ENCODE assay signal across 19 mouse cellular contexts in genomic region chr6:128900796-128901552, GRCm38 (mm10). TPM values are rescaled to one million over a fixed set of nuclear protein-coding genes. Genes with fewer than 3 reads are reported as not detected.
DNase-seq lines count a peak whose midpoint lies in the region; ATAC-seq lines count a peak whose summit lies in the region.
"Not testable (repeated sequence)": the region's sequence is repeated elsewhere in the genome, so short reads cannot be mapped to it uniquely, and the experiment has no call there.
"Had no signal": no experiment of that assay in that cellular context is flagged by ENCODE, and none has a peak within 500 bp of the region (broad histone marks: within the 10 kb centered on the region; RNA-seq: fewer than 3 reads in every experiment).

No protein-coding gene starts in this region.

- not testable (repeated sequence) for H3K4me3 ChIP-seq in hindbrain, embryonic 11.5 days (ENCODE audit: low read depth, low read length); lung, embryonic 15.5 days

- ATAC-seq in granulocyte monocyte progenitor cell, adult 5-6 weeks (replicated peaks; ENCODE audit: poor library complexity, severe bottlenecking), result peak; percentile 48
- ATAC-seq in hindbrain, embryonic 11.5 days (ENCODE audit: low FRiP score), result peak; percentile 35; the same call in 1 of the 2 replicates
- peak; percentile 31; the same call in 1 of the 2 replicates for ATAC-seq in lung, embryonic 15.5 days (ENCODE audit: borderline replicate concordance, extremely low read depth, low FRiP score, low TSS enrichment)
- ATAC-seq in megakaryocyte progenitor cell, adult 5-6 weeks (replicated peaks; ENCODE audit: poor library complexity), result peak; percentile 48
- ATAC-seq in neutrophil, adult 5-6 weeks (ENCODE audit: extremely low read depth, insufficient number of reproducible peaks, low FRiP score, poor library complexity, severe bottlenecking), result peak; percentile 23; the same call in 1 of the 2 replicates

- not testable (repeated sequence) for H3K4me2 ChIP-seq in hindbrain, embryonic 11.5 days (replicated peaks; ENCODE audit: low read depth, low read length); lung, embryonic 15.5 days

- DNase-seq in hindbrain, embryonic 11.5 days (ENCODE audit: low spot score), result not testable (repeated sequence)

- H3K9me3 ChIP-seq in hindbrain, embryonic 11.5 days (ENCODE audit: control insufficient read depth, low read length); lung, embryonic 15.5 days: not testable (repeated sequence)

- H3K36me3 ChIP-seq in hindbrain, embryonic 11.5 days (ENCODE audit: control insufficient read depth, insufficient read depth, low read length); lung, embryonic 15.5 days: not testable (repeated sequence)

- H3K4me1 ChIP-seq in hindbrain, embryonic 11.5 days (replicated peaks; ENCODE audit: control insufficient read depth, insufficient read depth, low read length); lung, embryonic 15.5 days: not testable (repeated sequence)

- WGBS in hindbrain, embryonic 11.5 days, result 86% methylated on average over 5 of the region's 6 CpGs
- WGBS in lung, embryonic 15.5 days, result 83% methylated on average over 5 of the region's 6 CpGs

- not testable (repeated sequence) for H3K27me3 ChIP-seq in hindbrain, embryonic 11.5 days (ENCODE audit: control insufficient read depth, insufficient read depth, low read length); lung, embryonic 15.5 days

- H3K9ac ChIP-seq in hindbrain, embryonic 11.5 days (ENCODE audit: low read depth, low read length); lung, embryonic 15.5 days: not testable (repeated sequence)

- H3K27ac ChIP-seq in hindbrain, embryonic 11.5 days (ENCODE audit: low read depth, low read length); lung, embryonic 15.5 days: not testable (repeated sequence)

RNA-seq across cellular contexts. Expression of gene BC035044, which starts 10.0 kb away (rescaled TPM):
- 231 and 260 TPM in 2 replicates for total RNA-seq in granulocyte monocyte progenitor cell, adult 5-6 weeks (2014; fragmentation: Nextera tagmentation)
- 296 and 376 TPM in 2 replicates for total RNA-seq in granulocyte monocyte progenitor cell, adult 5-6 weeks (2017)
- 0.77 and 0.80 TPM in 2 replicates for polyA plus RNA-seq in hindbrain, embryonic 11.5 days (2014; fragmentation: Nextera tagmentation; extraction: Ambion mirVana)
- polyA plus RNA-seq in lung, embryonic 15.5 days (2015; fragmentation: Nextera tagmentation; extraction: Ambion mirVana), result 0.83 and 1.4 TPM in 2 replicates
- 237 and 280 TPM in 2 replicates for total RNA-seq in megakaryocyte progenitor cell, adult 5-6 weeks (2015)
- total RNA-seq in megakaryocyte progenitor cell, adult 5-6 weeks (2017), result 243 and 287 TPM in 2 replicates
- 20.4 and 25.3 TPM in 2 replicates for total RNA-seq in neutrophil, adult 5-6 weeks (2017)
- total RNA-seq: ES-E14, MEL had no signal
- polyA plus RNA-seq: C2C12 had no signal

RNA-seq across cellular contexts. Expression of gene Clec2i, which starts 13.6 kb away (rescaled TPM):
- 4.2 and 4.6 TPM in 2 replicates for total RNA-seq in granulocyte monocyte progenitor cell, adult 5-6 weeks (2014; fragmentation: Nextera tagmentation)
- total RNA-seq in granulocyte monocyte progenitor cell, adult 5-6 weeks (2017), result 9.5 and 14.1 TPM in 2 replicates
- 0.08 TPM in 1 of 2 replicates, not detected in the other for polyA plus RNA-seq in hindbrain, embryonic 11.5 days (2014; fragmentation: Nextera tagmentation; extraction: Ambion mirVana)
- 0.24 and 0.32 TPM in 2 replicates for polyA plus RNA-seq in lung, embryonic 15.5 days (2015; fragmentation: Nextera tagmentation; extraction: Ambion mirVana)
- 3.1 and 6.7 TPM in 2 replicates for total RNA-seq in megakaryocyte progenitor cell, adult 5-6 weeks (2015)
- total RNA-seq in megakaryocyte progenitor cell, adult 5-6 weeks (2017), result 4.8 and 9.2 TPM in 2 replicates
- 148 and 170 TPM in 2 replicates for total RNA-seq in neutrophil, adult 5-6 weeks (2017)
- total RNA-seq: adrenal gland, postnatal 25 days; forebrain, postnatal 0 days; MEL had no signal
- polyA plus RNA-seq: adrenal gland, adult 2 months; brain, embryonic 14.5 days; C2C12; cortical plate, adult 2 months; embryonic facial prominence, embryonic 10.5 days; embryonic facial prominence, embryonic 12.5 days; embryonic facial prominence, embryonic 14.5 days; forebrain, embryonic 11.5 days; forebrain, embryonic 13.5 days; forebrain, embryonic 15.5 days had no signal

RNA-seq across cellular contexts. Expression of gene Clec2g, which starts 33.2 kb away (rescaled TPM):
- total RNA-seq in granulocyte monocyte progenitor cell, adult 5-6 weeks (2014; fragmentation: Nextera tagmentation), result not detected in 2 replicates
- not detected in 2 replicates for total RNA-seq in granulocyte monocyte progenitor cell, adult 5-6 weeks (2017)
- polyA plus RNA-seq in hindbrain, embryonic 11.5 days (2014; fragmentation: Nextera tagmentation; extraction: Ambion mirVana), result not detected in 2 replicates
- 0.16 TPM in 1 of 2 replicates, not detected in the other for polyA plus RNA-seq in lung, embryonic 15.5 days (2015; fragmentation: Nextera tagmentation; extraction: Ambion mirVana)
- total RNA-seq in megakaryocyte progenitor cell, adult 5-6 weeks (2015), result not detected in 2 replicates
- not detected in 2 replicates for total RNA-seq in megakaryocyte progenitor cell, adult 5-6 weeks (2017)
- total RNA-seq in neutrophil, adult 5-6 weeks (2017), result 2.9 TPM in 1 of 2 replicates, not detected in the other
- total RNA-seq: forebrain, postnatal 0 days; MEL had no signal
- polyA plus RNA-seq: adrenal gland, adult 2 months; brain, embryonic 14.5 days; C2C12; cortical plate, adult 2 months; embryonic facial prominence, embryonic 10.5 days; embryonic facial prominence, embryonic 12.5 days; forebrain, embryonic 11.5 days; forebrain, embryonic 13.5 days; forebrain, embryonic 15.5 days; forebrain, postnatal 0 days had no signal
